Mouse (Mus musculus) liver, embryonic 18 days (tissue): ENCODE measurements around the gene Smpd2. TPM values are rescaled to one million over a fixed set of nuclear protein-coding genes. Genes with fewer than 3 reads are reported as not detected.

ENCODE experiments used
- polyA plus RNA-seq: library from polyadenylated mRNA; depleted of rRNA; stranded (reverse); fragments of >200 nt; gene quantifications from 2 replicates; pipeline ENCODE4 v1.2.3, GENCODE M21; 2012; rRNA removed

The Smpd2 gene
- 18.2 and 18.8 TPM in 2 replicates for polyA plus RNA-seq

DNA sequence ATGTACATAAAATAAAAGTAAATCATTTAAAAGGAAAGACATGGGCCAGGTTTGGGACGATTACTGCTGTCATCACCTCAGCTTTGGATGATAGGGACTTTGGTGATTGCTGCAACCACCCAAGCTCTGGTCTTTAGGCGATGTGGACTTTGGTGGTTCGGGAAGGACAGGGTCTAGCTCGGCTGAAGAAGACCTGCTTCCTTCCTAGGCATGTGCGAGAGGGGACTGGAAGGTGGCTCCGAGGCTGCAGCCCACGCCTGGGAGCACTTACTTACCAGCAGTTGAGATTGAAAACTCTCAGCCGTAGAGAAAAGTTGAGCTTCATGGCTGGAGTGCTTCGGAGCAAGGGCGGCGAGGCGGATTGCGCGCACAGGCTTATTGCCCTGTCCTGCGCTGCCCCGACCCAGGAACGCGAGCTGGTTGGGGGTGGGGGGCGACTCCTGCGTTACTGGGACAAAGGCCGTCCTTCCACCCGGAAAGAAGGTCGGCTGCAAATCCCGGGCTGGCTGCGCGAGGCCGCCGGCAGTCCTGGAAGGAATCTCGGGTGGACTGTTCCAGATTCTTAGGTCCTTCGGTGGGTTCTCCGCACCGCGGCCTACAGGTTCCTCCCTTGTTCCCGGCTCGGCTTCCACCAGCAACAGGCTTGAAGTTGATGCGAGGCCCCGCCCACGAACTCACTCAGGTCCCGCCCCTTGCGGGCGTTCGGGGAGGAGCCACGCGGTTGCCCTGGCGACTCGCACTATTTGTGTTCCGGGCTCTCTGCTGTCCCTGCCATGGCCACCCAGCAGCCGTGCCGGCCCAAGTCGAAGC is at the start of gene Smpd2, which contains the start of gene Ppil6:
Gene Smpd2, minus strand, starts transcription at position 662 of the 810 bp plus-strand sequence.
Gene Ppil6, plus strand, starts transcription at position 732 of the 810 bp plus-strand sequence.

DNA sequence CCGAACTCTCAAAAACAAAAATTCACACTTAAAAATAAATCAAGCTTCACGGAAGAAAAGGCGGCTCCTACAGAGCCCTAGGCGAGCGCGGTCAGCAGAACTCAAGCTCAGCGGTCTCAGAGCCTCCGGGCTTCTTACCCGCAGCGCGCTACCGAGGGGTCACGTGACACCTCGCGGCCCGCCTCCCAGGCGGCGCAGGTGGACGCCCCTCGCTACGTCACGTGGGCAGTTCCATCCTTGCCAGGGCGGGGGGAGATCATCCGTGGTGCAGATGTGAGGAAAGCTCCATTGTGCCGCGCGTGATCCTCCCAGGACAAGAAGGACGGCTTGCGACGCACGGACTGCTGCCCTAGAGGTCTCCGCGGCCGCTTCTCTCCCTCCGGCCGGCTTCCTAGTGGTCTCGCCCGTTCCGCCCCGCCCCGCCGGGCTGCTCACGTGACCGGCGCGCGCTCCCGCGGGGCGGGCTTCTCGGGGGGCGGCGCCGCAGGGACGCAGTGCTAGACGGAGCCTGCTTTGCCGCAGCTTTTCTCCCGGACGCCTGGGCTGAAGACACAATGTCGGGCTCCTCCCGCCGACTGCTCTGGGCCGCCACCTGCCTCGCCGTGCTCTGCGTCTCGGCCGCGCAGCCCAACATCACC is 28.9 kb upstream of the Smpd2 start, which contains the start of gene Cd164:
Gene Cd164, plus strand, starts transcription at position 434 of the 638 bp plus-strand sequence.

DNA sequence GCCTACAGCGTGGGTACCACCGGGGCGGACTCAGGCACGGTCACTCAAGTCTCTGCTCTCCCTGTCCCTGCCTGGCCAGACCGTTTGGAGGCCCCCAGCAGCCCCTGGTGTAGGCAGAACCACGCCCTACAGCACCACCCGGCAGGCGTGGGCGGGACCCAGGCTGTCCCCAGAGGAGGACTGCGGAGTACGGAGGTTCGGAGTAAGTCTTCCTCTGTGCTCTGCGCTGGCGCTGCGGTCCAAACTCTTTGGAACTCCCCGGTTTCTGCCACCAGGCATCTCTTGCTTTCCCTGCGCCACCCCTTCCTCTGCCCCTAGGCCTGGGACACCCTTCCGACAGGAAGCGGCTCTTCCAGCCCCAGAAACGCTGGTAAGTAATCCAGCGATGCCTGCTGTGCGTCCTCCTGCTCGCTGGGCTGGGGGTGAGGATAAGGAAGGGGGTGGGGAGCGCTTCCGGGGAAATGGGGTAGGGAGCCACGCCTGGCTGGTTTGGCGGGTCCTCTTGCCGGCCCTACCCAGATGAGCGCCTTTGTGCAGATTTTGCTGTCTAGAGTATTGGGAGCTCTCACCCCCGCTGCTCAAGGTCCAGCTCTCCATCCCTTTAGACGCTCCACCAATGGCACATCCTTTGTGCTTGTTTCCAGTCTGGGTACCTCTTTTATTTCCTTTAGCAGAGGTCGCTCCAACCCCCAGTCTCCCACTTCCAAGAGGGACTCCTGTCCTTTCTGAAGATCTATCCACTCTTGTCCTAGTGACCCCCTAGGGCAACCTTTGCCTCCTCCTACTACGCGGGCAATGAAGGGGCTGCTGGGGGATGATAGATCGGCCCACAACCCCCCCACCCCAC is 13.8 kb downstream of the Smpd2 start, which contains the start of gene Mical1:
Gene Mical1, plus strand, starts transcription at position 144 of the 847 bp plus-strand sequence.

DNA sequence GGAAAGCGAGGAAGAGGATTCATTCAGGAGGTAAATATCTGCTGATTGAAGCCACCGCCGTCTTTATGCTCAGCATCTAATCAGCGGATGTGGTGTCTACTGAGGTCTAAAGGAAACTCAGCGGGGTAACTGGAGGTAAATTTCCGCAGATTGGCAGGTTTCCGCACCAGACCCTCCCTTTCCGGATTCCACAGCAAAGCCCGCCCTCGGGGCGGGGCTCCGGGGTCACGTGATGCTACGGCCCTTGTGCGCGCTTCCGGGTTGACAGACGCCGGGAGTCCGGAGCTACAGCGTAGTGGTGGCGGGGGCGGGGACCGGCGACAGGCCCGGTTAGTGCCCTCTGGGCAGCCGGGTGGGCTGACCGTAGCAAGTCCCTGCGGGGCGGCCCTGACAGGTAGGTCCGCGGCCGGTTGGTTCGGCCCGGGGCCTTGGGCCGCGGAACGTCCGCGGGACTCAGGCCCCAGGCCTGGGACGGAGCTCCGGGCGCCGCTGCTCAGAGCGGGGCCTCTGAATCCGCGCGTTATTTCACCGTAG is 40.0 kb downstream of the Smpd2 start, which contains the start of gene Zbtb24:
Gene Zbtb24, plus strand, starts transcription at position 247 of the 534 bp plus-strand sequence.

Other genes starting within 250 kb of the Smpd2 start
- 3.8 and 4.2 TPM in 2 replicates for gene Fig4, start 187.1 kb downstream of the Smpd2 start, polyA plus RNA-seq
- not detected in 2 replicates for gene Ak9, start 186.4 kb downstream of the Smpd2 start, polyA plus RNA-seq
- 4.2 TPM in 2 replicates for gene Zbtb24, start 40.0 kb downstream of the Smpd2 start, polyA plus RNA-seq
- 4.7 and 5.3 TPM in 2 replicates for gene Mical1, start 14.1 kb downstream of the Smpd2 start, polyA plus RNA-seq
- 0.17 and 0.24 TPM in 2 replicates for gene Ppil6, start 70 bp upstream of the Smpd2 start, polyA plus RNA-seq
- 52.1 and 55.6 TPM in 2 replicates for gene Cd164, start 29.0 kb upstream of the Smpd2 start, polyA plus RNA-seq
- 0.42 and 0.47 TPM in 2 replicates for gene Ccdc162, start 226.3 kb upstream of the Smpd2 start, polyA plus RNA-seq